ENCODE assay signal across 8 mouse cellular contexts in the genomic region with DNA sequence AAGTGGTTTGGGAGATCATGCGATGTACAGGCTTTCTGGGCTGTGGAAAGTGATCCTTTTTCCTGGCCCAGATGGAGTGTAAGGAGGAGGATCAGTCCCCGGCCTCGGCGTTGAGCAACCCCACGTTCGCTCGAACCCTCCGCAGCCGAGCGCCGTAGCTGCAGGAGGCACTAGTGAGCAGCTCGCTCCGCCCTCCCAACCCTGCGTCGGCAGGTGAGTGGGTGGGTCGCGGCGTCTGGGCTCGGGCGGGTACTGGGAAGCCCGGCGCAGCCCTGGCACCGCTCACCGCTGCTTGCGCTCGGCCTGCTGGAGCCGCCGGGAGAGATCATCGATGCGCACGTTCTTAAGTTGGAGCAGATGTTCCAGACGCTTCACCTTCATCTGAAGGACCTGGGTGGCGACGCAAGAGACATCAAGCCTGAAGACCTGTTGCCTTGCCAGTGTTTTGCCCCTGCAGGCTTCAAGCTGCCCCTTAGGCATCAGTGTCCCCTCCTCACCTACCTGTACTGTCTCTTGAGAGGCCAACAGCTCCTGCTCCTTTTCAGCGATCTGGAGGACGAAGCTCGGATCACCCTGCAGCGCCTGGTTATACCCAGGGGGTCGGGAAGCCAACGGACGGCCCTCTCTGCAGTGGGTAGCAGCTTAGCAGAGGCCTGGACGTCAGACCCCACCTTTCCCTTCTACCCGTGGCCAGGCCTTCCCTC. TPM values are rescaled to one million over a fixed set of nuclear protein-coding genes. Genes with fewer than 3 reads are reported as not detected.
DNase-seq lines count a peak whose midpoint lies in the region; ATAC-seq lines count a peak whose summit lies in the region.

No protein-coding gene starts in this region.

- peak; percentile 74 for DNase-seq in layer of hippocampus, adult 11-12 months (ENCODE audit: low spot score)
- no peak for DNase-seq in layer of hippocampus, adult 9-10 months (ENCODE audit: low spot score)
- DNase-seq in frontal cortex, postnatal 25 days (ENCODE audit: low spot score in 2 of 2): peak; percentile 46 to 63
- DNase-seq in hindbrain, embryonic 14.5 days (ENCODE audit: low spot score): no peak
- DNase-seq in layer of hippocampus, postnatal 25 days (ENCODE audit: extremely low spot score in 1 of 2, low spot score in 1 of 2): peak; percentile 56 to 63
- peak; percentile 79 for DNase-seq in lung, postnatal 14 days
- DNase-seq in right cerebral cortex, postnatal 25 days: peak; percentile 79
- DNase-seq in c-Kit-positive CD71-positive TER-119-positive erythroid progenitor cells, embryonic 14.5 days (ENCODE audit: low spot score): no peak

- no peak for ATAC-seq in hindbrain, embryonic 14.5 days (ENCODE audit: low FRiP score)

- H3K9ac ChIP-seq in hindbrain, embryonic 14.5 days: peak overlapping the region; percentile 35; the same call in 1 of the 2 replicates

- H3K27ac ChIP-seq in hindbrain, embryonic 14.5 days: no peak overlapping the region

- H3K9me3 ChIP-seq in hindbrain, embryonic 14.5 days (ENCODE audit: control insufficient read depth, low read length): no peaks in the 10 kb centered on the region

- peak overlapping the region; percentile 34 for H3K4me2 ChIP-seq in hindbrain, embryonic 14.5 days (replicated peaks)

- peaks cover 22% of the 10 kb centered on the region for H3K36me3 ChIP-seq in hindbrain, embryonic 14.5 days (replicated peaks; ENCODE audit: control insufficient read depth, insufficient read depth)

- 14% methylated on average over 43 of the region's 43 CpGs for WGBS in hindbrain, embryonic 14.5 days

- H3K27me3 ChIP-seq in hindbrain, embryonic 14.5 days (ENCODE audit: control insufficient read depth, insufficient read depth, low read length): peaks cover 33% of the 10 kb centered on the region

- H3K4me1 ChIP-seq in hindbrain, embryonic 14.5 days (replicated peaks; ENCODE audit: control insufficient read depth, insufficient read depth, low read length): peaks cover 24% of the 10 kb centered on the region

- peak overlapping the region; percentile 12; the same call in 1 of the 2 replicates for H3K4me3 ChIP-seq in hindbrain, embryonic 14.5 days (replicated peaks; ENCODE audit: low read length)

RNA-seq across cellular contexts. Expression of a gene that starts 8.3 kb away (rescaled TPM):
- polyA plus RNA-seq in hindbrain, embryonic 14.5 days (2014; fragmentation: Nextera tagmentation; extraction: Ambion mirVana): 9.3 and 10.3 TPM in 2 replicates
- total RNA-seq in layer of hippocampus, postnatal 25 days (2021): 10 to 100 TPM; 84.8 to 92.4 TPM

RNA-seq across cellular contexts. Expression of a gene that starts 11.7 kb away (rescaled TPM):
- polyA plus RNA-seq in hindbrain, embryonic 14.5 days (2014; fragmentation: Nextera tagmentation; extraction: Ambion mirVana): 87.3 and 88.5 TPM in 2 replicates
- total RNA-seq in layer of hippocampus, postnatal 25 days (2021): 10 to 100 TPM; 55.5 to 66.7 TPM

RNA-seq across cellular contexts. Expression of a gene that starts 15.2 kb away (rescaled TPM):
- polyA plus RNA-seq in hindbrain, embryonic 14.5 days (2014; fragmentation: Nextera tagmentation; extraction: Ambion mirVana): 26.9 and 27.6 TPM in 2 replicates
- 10 to 100 TPM; 15.4 to 26.6 TPM for total RNA-seq in layer of hippocampus, postnatal 25 days (2021)

RNA-seq across cellular contexts. Expression of a gene that starts 15.5 kb away (rescaled TPM):
- polyA plus RNA-seq in hindbrain, embryonic 14.5 days (2014; fragmentation: Nextera tagmentation; extraction: Ambion mirVana): 11.5 and 11.8 TPM in 2 replicates
- 10 to 100 TPM; 11.2 to 12.4 TPM for total RNA-seq in layer of hippocampus, postnatal 25 days (2021)

RNA-seq across cellular contexts. Expression of a gene that starts 35.3 kb away (rescaled TPM):
- polyA plus RNA-seq in hindbrain, embryonic 14.5 days (2014; fragmentation: Nextera tagmentation; extraction: Ambion mirVana): 32.1 and 39.7 TPM in 2 replicates
- 10 to 100 TPM; 23.8 to 27.3 TPM for total RNA-seq in layer of hippocampus, postnatal 25 days (2021)

Comparison
In these comparisons a context has a peak if more than half of its experiments do, and no peak if none do; other contexts are left out.
1. DNase-seq: peak in layer of hippocampus, adult 11-12 months (single experiment), frontal cortex, postnatal 25 days (2 of 2), layer of hippocampus, postnatal 25 days (2 of 2), lung, postnatal 14 days (single experiment) and right cerebral cortex, postnatal 25 days (single experiment); none in layer of hippocampus, adult 9-10 months (single experiment), hindbrain, embryonic 14.5 days (single experiment) and c-Kit-positive CD71-positive TER-119-positive erythroid progenitor cells, embryonic 14.5 days (single experiment).